Mouse (Mus musculus) kidney, postnatal 14 days (tissue): ENCODE measurements around the gene Cpa1.
A peak's percentile ranks its signal among the peaks of the same experiment; 100 is the strongest.

Experiments used
- DNase-seq: peaks from one replicate; pipeline ENCODE4 v3.0.0; 2022; ENCODE audit warnings: mixed read lengths

The Cpa1 gene

GRCm38 (mm10) chr6:30621986-30622389 lies 17.0 kb upstream of the Cpa1 start:
- no peak for DNase-seq

GRCm38 (mm10) chr6:30624763-30625162 lies 14.3 kb upstream of the Cpa1 start:
- no peak for DNase-seq

GRCm38 (mm10) chr6:30628152-30628551 lies 10.9 kb upstream of the Cpa1 start:
- DNase-seq = no peak

- DNase-seq = no peak
Measured at GRCm38 (mm10) chr6:30629989-30630388, 9.0 kb upstream of the Cpa1 start.

GRCm38 (mm10) chr6:30635361-30635862 lies 3.6 kb upstream of the Cpa1 start:
- no peak for DNase-seq

GRCm38 (mm10) chr6:30636186-30636842 lies 2.7 kb upstream of the Cpa1 start:
- DNase-seq = peak; percentile 21

GRCm38 (mm10) chr6:30643694-30644460 lies 4.9 kb downstream of the Cpa1 start:
- DNase-seq = no peak

- no peak for DNase-seq
Measured at GRCm38 (mm10) chr6:30644462-30644861, 5.4 kb downstream of the Cpa1 start.

- DNase-seq = no peak
Measured at GRCm38 (mm10) chr6:30645379-30645778, 6.4 kb downstream of the Cpa1 start.

GRCm38 (mm10) chr6:30649651-30650296 lies 10.8 kb downstream of the Cpa1 start:
- no peak for DNase-seq

GRCm38 (mm10) chr6:30652425-30653188 lies 13.6 kb downstream of the Cpa1 start:
- DNase-seq = no peak

GRCm38 (mm10) chr6:30653518-30653917 lies 14.5 kb downstream of the Cpa1 start:
- DNase-seq = no peak

GRCm38 (mm10) chr6:30654402-30654859 lies 15.4 kb downstream of the Cpa1 start:
- no peak for DNase-seq

- no peak for DNase-seq
Measured at GRCm38 (mm10) chr6:30654932-30655331, 15.9 kb downstream of the Cpa1 start.

- no peak for DNase-seq
Measured at GRCm38 (mm10) chr6:30657279-30657678, 18.3 kb downstream of the Cpa1 start.

GRCm38 (mm10) chr6:30658619-30659018 lies 19.6 kb downstream of the Cpa1 start:
- DNase-seq = no peak

GRCm38 (mm10) chr6:30664776-30665175 lies 25.8 kb downstream of the Cpa1 start:
- DNase-seq = no peak

- DNase-seq = no peak
Measured at GRCm38 (mm10) chr6:30665296-30665695, 26.3 kb downstream of the Cpa1 start.

- DNase-seq = no peak
Measured at GRCm38 (mm10) chr6:30666043-30666442, 27.0 kb downstream of the Cpa1 start.

- no peak for DNase-seq
Measured at GRCm38 (mm10) chr6:30667585-30667984, 28.6 kb downstream of the Cpa1 start.

- DNase-seq = no peak
Measured at GRCm38 (mm10) chr6:30671696-30672095, 32.7 kb downstream of the Cpa1 start.

GRCm38 (mm10) chr6:30673764-30674561 lies 34.9 kb downstream of the Cpa1 start:
- DNase-seq = peak; percentile 53
